Mouse (Mus musculus): ENCODE measurements around the gene Klf3.

DNA sequence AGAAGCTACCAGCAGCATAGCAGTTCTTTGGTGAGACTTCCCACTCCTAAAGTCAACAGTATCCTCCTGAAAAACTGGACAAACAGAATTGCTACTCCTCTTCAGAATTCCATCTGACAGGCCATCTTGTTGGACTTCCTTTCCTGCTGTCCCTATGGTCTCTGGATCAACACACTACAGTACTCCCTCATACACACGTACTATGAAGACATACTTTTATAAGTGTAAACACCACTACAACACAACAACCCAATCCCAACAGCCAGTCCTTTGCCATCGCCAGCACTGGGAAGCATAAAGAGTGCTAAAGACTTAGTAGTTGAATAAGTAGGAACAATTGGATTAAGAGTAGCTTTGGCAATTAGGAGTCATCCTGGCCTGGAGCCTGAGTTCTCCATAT lies 36.6 kb upstream of the Klf3 start:
- TF ChIP-seq CTCF (IDR thresholded peaks at IDR 0.05) (no peak), POLR2A (IDR thresholded peaks at IDR 0.05; ENCODE audit: insufficient read depth, low read depth, low read length) (no peak)
